Mouse (Mus musculus) heart, postnatal 36 days (tissue): ENCODE results near the gene Alg9. TPM values are rescaled to one million over a fixed set of nuclear protein-coding genes. Genes with fewer than 3 reads are reported as not detected.
A peak's percentile ranks its signal among the peaks of the same experiment; 100 is the strongest.
"Not testable (repeated sequence)": the region's sequence is repeated elsewhere in the genome, so short reads cannot be mapped to it uniquely, and the experiment has no call there.

Source experiments
- DNase-seq, 2 experiments: peaks; one replicate each; pipeline ENCODE4 v3.0.0; 2021 to 2022
- intact Hi-C: fragments of 180-260 bp; cut with DNase I; formaldehyde crosslinking; loops from one replicate; pipeline ENCODE4 v1.15.1; 2025
- total RNA-seq, 2 experiments: library from RNA; stranded (reverse); gene quantifications; 2 replicates each; pipeline ENCODE4 v1.2.3; 2021

Gene Alg9
- total RNA-seq, 2 experiments from 2014 or later, result 8.9 to 10.0 TPM

- intact Hi-C loops, result no loop called here
- DNase-seq, result no peak
These were observed 34.3 kb downstream of the Alg9 start for GRCm38 (mm10) chr9:50809146-50809545.

GRCm38 (mm10) chr9:50811187-50811586 is 36.4 kb downstream of the Alg9 start:
- no peak for DNase-seq
- intact Hi-C loops, result no loop called here

GRCm38 (mm10) chr9:50811746-50812145 is 36.9 kb downstream of the Alg9 start:
- no peak for DNase-seq
- intact Hi-C loops, result no loop called here

- intact Hi-C loops, result no loop called here
- no peak for DNase-seq
These were observed 39.0 kb downstream of the Alg9 start for GRCm38 (mm10) chr9:50813796-50814195.

- intact Hi-C loops, result no loop called here
- no peak for DNase-seq
These were observed 40.8 kb downstream of the Alg9 start for GRCm38 (mm10) chr9:50815666-50816065.

GRCm38 (mm10) chr9:50816512-50816911 is 41.7 kb downstream of the Alg9 start:
- intact Hi-C loops, result no loop called here
- no peak for DNase-seq

- DNase-seq, result no peak
- intact Hi-C loops, result no loop called here
These were observed 43.2 kb downstream of the Alg9 start for GRCm38 (mm10) chr9:50818050-50818449.

GRCm38 (mm10) chr9:50819716-50820115 is 44.9 kb downstream of the Alg9 start:
- intact Hi-C loops, result no loop called here
- no peak for DNase-seq

GRCm38 (mm10) chr9:50821651-50822050 is 46.8 kb downstream of the Alg9 start:
- intact Hi-C loops, result no loop called here

GRCm38 (mm10) chr9:50822216-50822615 is 47.4 kb downstream of the Alg9 start:
- intact Hi-C loops, result no loop called here
- DNase-seq, result no peak

More at GRCm38 (mm10) chr9:50821651-50822050, 46.8 kb downstream of the Alg9 start:
- no peak for DNase-seq

- intact Hi-C loops, result no loop called here
- no peak for DNase-seq
These were observed 49.1 kb downstream of the Alg9 start for GRCm38 (mm10) chr9:50823779-50824453.

- intact Hi-C loops, result no loop called here
- DNase-seq, result no peak
These were observed 56.7 kb downstream of the Alg9 start for GRCm38 (mm10) chr9:50831514-50831913.

- no peak for DNase-seq
- intact Hi-C loops, result no loop called here
These were observed 57.3 kb downstream of the Alg9 start for GRCm38 (mm10) chr9:50832162-50832561.

GRCm38 (mm10) chr9:50832582-50832981 is 57.8 kb downstream of the Alg9 start:
- DNase-seq, intact Hi-C loops: not testable (repeated sequence)

- no peak for DNase-seq
These were observed 59.0 kb downstream of the Alg9 start for GRCm38 (mm10) chr9:50833786-50834185.

GRCm38 (mm10) chr9:50835068-50835705 is 60.4 kb downstream of the Alg9 start:
- DNase-seq, result no peak
- intact Hi-C loops, result no loop called here

More at GRCm38 (mm10) chr9:50833786-50834185, 59.0 kb downstream of the Alg9 start:
- intact Hi-C loops, result no loop called here

GRCm38 (mm10) chr9:50836097-50836496 is 61.3 kb downstream of the Alg9 start:
- intact Hi-C loops, result no loop called here
- no peak for DNase-seq

- intact Hi-C loops, result no loop called here
- DNase-seq, result peak; percentile 25 to 28
These were observed 66.4 kb downstream of the Alg9 start for GRCm38 (mm10) chr9:50841079-50841789.

- intact Hi-C loops, result loop anchor here (5.0 kb wide), 1 partner anchor 292 kb away; no protein-coding TSS in a partner anchor
- no peak for DNase-seq
These were observed 70.3 kb downstream of the Alg9 start, which contains the start of gene Ppp2r1b for GRCm38 (mm10) chr9:50845081-50845480. Gene Ppp2r1b, plus strand, starts transcription at chr9:50845301.

GRCm38 (mm10) chr9:50845547-50845946 is 70.7 kb downstream of the Alg9 start:
- intact Hi-C loops, result loop anchor here (5.0 kb wide), 1 partner anchor 292 kb away; no protein-coding TSS in a partner anchor
- DNase-seq, result no peak

- intact Hi-C loops, result loop anchor here (5.0 kb wide), 1 partner anchor 290 kb away; no protein-coding TSS in a partner anchor
These were observed 72.3 kb downstream of the Alg9 start for GRCm38 (mm10) chr9:50847133-50847532.

More at GRCm38 (mm10) chr9:50847133-50847532, 72.3 kb downstream of the Alg9 start:
- DNase-seq, result no peak
